Mouse (Mus musculus) v-Abl transformed pro-B cells (cell line): ENCODE measurements around the gene Olfr110.
"Not testable (repeated sequence)": the region's sequence is repeated elsewhere in the genome, so short reads cannot be mapped to it uniquely, and the experiment has no call there.

Experiments
- in situ Hi-C, 2 experiments: fragments of 400-800 bp; cut with MboI; formaldehyde crosslinking; loops; one replicate each; pipeline ENCODE4 v1.15.1; 2025; ENCODE audit not compliant: unreplicated experiment in 2 of 2

Olfr110 gene

GRCm38 (mm10) chr17:37491930-37492518 is at the start of gene Olfr110:
Olfr110 (plus strand) TSS chr17:37492468.
- in situ Hi-C loops = no loop called here

GRCm38 (mm10) chr17:37445180-37445579 is 47.1 kb upstream of the Olfr110 start, which contains the start of gene Olfr108:
Olfr108 (plus strand) TSS chr17:37445480.
- in situ Hi-C loops = no loop called here

- in situ Hi-C loops = no loop called here
These were observed 33.7 kb upstream of the Olfr110 start, which contains the start of gene Olfr109 for GRCm38 (mm10) chr17:37458616-37459015. Olfr109 (plus strand) TSS chr17:37458916.

GRCm38 (mm10) chr17:37483452-37483851 is 8.8 kb upstream of the Olfr110 start, which contains the start of gene H2-M2:
H2-M2 (minus strand) TSS chr17:37483552.
- in situ Hi-C loops = no loop called here

GRCm38 (mm10) chr17:37507730-37508129 is 15.5 kb downstream of the Olfr110 start, which contains the start of gene Olfr111:
Olfr111 (plus strand) TSS chr17:37508030.
- in situ Hi-C loops = no loop called here

- in situ Hi-C loops = not testable (repeated sequence)
These were observed 32.3 kb downstream of the Olfr110 start for GRCm38 (mm10) chr17:37524612-37525011.

- in situ Hi-C loops = not testable (repeated sequence)
These were observed 33.2 kb downstream of the Olfr110 start for GRCm38 (mm10) chr17:37525427-37525826.

- in situ Hi-C loops = no loop called here
These were observed 42.9 kb downstream of the Olfr110 start for GRCm38 (mm10) chr17:37535173-37535572.

- in situ Hi-C loops = not testable (repeated sequence)
These were observed 46.1 kb downstream of the Olfr110 start for GRCm38 (mm10) chr17:37538416-37538815.

- in situ Hi-C loops = no loop called here
These were observed 49.3 kb downstream of the Olfr110 start for GRCm38 (mm10) chr17:37541454-37542119.

GRCm38 (mm10) chr17:37543800-37544435 is 51.6 kb downstream of the Olfr110 start:
- in situ Hi-C loops = no loop called here
